Mouse (Mus musculus) neutrophil, adult 5-6 weeks (primary cell): ENCODE results near the gene Sbp. TPM values are rescaled to one million over a fixed set of nuclear protein-coding genes. Genes with fewer than 3 reads are reported as not detected.
A peak's percentile ranks its signal among the peaks of the same experiment; 100 is the strongest.
"Not testable (repeated sequence)": the region's sequence is repeated elsewhere in the genome, so short reads cannot be mapped to it uniquely, and the experiment has no call there.

Experiments
- ATAC-seq: fragments of 151-379, 151-347 bp; 2 replicates; pipeline ENCODE4 v1.8.0; 2017; ENCODE audit warnings: mild to moderate bottlenecking, moderate TSS enrichment; ENCODE audit not compliant: insufficient number of reproducible peaks, poor library complexity, low FRiP score, severe bottlenecking; ENCODE audit errors: extremely low read depth
- total RNA-seq: library from RNA; stranded (forward); fragments of 200-1000 nt; gene quantifications from 2 replicates; pipeline ENCODE4 v1.2.3, GENCODE M21; 2017

Gene Sbp
- not detected in 2 replicates for total RNA-seq

DNA sequence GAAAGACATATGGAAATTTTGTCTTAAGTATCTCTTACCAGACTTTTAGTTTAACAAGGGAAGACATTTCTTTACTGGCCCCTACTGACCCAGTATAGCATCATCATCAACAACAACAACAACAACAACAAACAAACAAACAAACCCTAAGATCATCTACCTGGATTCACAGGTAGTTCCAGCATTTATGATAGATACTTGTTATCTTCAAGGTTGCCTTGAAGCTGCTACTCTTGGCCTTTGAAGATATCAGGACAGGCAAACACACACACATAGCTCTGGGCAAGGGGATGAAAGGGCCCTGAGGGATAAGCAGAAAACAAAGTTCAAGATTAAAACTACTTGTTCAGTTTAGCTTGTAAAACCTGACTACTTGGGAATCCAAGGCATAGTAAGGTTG is at the start of gene Sbp:
Gene Sbp (plus strand): TSS at position 301 of the 400 bp plus-strand sequence.
- no peak for ATAC-seq

DNA sequence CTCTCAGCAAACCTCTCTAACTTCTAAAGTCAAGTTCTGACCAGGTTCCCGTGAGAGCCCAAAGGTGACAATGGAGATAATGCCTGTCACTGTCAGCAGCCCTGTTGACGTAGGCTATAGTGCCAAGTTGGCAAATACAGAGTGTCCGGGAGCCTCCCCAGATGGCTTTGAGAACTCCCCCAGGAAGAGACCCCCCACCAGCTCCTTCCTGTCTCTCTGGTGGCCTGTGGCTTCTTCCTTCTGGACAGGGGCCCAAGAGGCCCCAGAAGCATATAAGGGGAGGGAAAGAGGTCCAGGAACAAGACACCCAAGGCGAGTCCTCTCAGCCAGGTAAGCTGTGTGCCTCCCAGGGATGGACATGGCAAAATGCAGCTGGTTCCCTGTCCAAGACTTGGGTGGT is 24.3 kb upstream of the Sbp start, which contains the start of gene Dcpp3:
Gene Dcpp3 (plus strand): TSS at position 301 of the 400 bp plus-strand sequence.
- not testable (repeated sequence) for ATAC-seq

DNA sequence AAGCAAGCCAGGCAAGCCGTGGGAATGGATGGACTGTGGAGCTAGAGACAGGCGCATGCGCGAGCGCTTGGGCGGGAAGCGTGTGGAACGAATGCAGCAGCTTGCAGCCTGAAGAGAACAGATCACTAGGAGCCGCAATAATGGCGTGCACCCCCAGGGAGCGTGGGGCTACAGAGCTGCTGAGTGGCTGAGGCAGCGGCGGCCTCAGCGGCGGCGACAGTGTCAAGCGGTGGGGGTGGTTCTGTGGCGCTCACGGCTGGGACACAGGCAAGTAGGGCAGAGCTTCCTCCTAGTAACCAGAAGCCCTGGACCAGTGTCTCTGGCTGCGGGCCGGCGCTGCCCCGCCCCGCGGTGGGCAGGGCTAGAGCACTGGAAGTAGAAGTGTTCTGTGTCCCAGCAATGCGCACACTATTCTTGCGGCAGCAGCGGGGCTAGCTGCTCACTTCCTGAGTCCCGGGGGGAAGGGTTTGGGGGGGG is 16.9 kb upstream of the Sbp start:
- ATAC-seq: peak; percentile 84

DNA sequence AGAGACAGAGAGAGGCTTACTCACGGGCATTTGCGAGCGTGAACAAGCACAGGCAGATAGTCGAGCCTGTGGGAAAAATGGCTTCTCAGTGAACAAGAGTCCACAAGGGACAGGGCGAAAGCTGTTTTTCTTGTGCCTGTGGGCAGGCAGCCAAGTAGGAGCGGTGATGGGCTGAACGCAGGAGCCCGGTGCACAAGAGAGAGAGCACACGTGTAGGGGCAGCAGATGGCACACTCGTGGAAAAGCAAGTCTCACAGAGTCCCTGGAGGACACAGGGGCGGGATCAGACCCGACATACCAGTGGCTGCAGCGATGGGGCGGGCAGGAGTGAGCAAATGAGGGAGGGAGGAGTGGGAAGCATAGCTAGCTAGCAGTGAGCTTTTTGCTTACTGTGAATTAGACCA is 16.4 kb upstream of the Sbp start:
- ATAC-seq: no peak

DNA sequence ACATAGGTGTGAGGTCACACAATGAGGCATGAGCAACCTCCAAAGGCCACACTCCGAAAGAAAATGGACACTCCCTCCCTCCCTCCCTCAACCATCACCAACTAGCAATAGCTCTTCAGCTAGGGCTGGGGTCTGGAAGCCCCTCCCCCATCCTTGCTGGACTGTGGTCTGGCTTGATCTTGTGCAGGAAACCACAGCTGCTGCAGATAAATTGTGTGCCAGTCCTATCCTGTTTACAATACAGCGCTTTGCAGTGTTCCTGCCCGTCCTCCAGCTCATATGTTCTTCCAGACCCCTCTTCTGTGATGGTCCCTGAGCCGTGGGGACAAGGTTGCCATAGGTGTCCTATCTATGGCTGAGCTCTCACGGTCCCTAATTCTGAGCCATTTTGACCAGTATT is 10.3 kb upstream of the Sbp start:
- ATAC-seq: no peak

DNA sequence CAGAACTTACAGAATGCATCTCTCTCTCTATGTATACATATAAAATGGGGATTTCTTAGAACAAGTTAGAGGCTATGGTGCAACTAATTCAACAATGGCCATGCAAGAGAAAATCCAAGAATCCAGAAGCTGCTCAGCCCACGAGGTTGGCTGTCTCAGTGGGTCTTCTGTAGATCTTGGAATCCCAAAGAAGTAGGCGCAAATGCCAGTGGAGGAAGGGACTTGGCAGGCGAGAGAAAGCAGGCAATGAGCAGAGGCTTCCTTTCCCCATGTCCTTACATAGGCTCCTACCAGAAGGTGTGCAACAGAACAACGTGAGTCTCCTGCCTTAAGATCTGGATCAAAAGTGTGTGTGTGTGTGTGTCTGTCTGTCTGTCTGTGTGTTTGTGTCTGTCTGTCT is 6.0 kb downstream of the Sbp start:
- not testable (repeated sequence) for ATAC-seq

DNA sequence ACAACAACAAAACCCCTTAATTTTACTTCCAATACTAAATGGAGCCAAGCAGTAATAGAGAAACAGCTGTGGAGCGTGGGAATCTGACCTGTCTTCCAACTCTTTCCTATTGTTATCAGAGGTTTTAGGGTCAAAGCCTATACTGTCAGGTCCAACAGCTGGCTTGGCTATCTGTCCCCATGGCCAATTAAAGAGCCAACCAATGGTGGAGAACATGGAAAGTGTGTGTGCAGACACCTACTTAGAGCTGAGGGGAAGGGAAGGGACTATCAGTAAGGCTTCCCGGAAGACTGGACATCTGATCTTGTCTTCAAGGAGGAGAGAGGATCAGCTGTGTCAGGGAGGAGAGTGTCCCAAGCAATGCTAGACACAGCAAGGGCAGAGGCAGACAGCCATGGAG is 7.6 kb downstream of the Sbp start:
- ATAC-seq: no peak

DNA sequence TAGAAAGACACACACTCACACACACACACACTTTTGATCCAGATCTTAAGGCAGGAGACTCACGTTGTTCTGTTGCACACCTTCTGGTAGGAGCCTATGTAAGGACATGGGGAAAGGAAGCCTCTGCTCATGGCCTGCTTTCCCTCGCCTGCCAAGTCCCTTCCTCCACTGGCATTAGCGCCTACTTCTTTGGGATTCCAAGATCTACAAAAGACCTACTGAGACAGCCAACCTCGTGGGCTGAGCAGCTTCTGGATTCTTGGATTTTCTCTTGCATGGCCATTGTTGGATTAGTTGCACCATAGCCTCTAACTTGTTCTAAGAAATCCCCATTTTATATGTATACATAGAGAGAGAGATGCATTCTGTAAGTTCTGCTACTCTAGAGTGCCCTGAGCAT is 9.4 kb downstream of the Sbp start:
- not testable (repeated sequence) for ATAC-seq

DNA sequence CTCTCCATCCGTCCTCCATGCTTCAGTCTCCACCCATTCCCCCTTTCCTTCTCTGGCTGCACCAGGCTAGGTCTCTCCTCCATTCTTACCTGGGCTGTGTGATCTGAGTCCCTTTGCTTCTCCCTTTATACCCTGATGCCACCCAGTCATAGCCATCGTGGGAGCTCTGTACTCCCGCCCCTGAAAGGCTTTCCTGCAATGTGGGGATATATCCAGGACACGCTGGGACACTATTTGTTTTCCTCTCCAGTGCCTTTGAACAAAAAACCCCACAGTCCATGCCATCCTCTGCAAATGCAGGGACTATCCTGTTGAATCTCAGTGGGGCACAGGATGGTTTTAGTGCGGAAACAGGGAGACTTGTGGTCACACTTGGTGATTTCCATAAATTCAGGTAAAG is 13.7 kb downstream of the Sbp start, which contains the start of gene Sbpl:
Gene Sbpl (minus strand): TSS at position 101 of the 400 bp plus-strand sequence.
- ATAC-seq: no peak

DNA sequence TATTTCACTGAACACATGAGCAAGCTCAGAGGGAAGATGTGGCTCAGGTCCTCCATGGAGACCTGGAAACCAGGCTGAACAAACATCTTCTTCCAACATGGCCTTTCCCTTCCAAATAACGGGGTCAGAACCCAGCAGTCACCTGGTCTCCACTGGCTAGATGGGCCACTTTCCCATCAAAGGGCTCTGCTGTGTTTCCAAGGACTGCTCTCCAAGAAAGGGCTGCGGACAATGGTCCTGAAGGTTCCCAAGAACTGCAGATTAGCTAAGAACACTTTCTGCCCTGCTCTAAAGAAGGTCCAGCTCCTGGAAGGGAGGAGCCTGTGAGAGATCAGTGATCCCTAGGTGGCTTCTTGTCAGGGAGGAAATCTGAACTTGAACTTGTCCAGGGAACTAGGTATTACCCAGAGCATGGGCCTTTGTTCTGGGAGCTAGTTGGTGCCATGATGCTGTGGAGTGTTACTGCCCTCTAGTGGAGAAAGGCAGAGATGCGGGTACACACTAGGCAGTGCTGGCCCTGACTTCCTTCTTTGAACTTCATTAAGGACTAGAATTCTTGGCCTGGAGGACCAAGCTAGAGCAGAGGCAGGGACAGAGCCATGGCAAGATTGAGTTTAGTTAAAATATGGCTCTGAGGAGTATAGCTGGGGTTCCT is 18.7 kb downstream of the Sbp start:
- peak; percentile 64 for ATAC-seq

DNA sequence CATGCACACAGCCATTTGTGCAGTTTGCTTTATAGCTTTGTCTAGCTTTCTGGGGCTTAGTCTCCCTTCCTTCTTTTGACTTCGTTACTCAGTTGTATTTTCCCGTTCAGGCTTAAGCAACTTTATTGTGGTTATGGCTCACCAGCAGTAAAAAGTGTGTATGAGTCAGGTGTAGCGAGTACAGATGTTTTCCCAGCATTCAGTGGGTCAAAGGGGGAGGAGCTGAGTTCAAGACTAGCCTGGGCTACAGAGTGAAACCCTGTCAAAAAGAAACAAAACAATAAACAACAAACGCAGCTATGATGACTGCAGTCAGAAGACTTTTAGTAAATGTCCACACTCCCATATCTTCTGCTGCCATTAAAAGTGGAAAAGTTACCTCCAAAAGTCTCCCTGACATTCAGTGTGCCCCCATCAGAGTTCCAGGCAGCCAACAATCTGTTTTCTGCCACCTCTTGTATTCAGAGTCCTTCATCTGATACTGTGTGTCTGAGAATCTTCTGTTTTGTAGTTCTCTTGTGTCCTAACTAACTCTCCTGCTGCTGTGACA is 20.2 kb downstream of the Sbp start:
- ATAC-seq: no peak

DNA sequence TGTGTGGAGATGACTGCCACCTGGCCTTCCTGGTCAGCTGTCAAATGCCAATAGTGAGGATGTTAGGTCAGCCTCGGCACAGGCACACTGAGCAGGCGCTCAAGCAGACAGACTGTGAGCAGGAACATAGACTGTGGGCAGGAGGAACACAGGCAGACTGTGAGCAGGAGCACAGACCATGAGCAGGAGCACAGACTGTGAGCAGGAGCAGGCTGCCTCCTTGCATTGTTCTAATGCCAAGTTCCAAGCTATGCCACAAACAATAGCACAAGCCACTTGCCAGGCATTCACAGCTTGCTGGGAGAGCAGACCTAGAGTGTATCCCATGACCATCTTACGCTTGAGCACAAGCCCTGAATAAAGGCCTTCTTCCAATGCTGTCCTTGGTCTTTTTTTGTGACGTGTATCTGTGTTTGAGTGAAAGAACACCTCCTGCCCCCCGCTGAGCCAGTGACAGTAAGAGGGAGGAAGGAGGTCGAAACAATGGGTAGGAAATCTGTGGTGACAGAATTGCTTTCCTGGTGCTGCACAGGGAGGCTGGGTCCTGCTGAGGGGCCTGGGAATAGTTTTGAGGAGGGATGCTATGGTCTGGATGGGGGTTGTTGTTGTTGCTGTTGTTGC is 24.4 kb downstream of the Sbp start:
- no peak for ATAC-seq

DNA sequence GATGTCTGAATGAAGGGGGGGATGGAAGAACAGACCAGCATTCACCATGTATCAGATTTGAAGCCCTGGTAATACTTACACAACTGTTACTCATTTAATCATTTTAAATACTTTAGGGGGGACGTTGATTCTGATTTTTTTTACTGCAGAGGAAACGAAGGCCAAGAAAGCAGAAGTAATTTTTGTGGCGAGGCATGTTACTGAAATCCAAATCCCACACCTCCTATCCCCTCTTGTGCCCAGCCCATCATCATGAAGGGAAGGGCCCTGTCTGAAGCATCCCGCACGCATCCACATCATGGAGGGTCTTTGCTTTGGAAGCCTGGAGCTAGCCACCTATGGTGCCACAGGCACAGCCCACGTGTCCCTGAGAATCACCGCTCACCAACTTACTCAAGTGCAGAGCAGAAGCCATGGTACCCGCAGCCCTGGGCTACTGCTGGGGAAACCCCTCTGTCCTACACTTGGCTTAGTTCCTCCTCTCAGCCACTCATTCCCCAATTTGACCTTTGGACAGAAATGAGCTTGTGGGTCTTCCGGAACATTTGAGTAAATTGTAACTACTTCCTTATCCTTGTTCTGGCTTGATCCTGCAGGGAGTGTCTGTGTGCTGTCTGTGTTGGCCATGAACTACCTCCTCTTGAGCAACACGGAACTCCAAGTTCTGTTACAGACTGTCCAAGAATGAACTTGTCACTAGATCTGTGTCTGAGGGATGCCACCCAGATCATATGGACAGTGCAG is 25.4 kb downstream of the Sbp start:
- peak; percentile 17; the same call in 1 of the 2 replicates for ATAC-seq

DNA sequence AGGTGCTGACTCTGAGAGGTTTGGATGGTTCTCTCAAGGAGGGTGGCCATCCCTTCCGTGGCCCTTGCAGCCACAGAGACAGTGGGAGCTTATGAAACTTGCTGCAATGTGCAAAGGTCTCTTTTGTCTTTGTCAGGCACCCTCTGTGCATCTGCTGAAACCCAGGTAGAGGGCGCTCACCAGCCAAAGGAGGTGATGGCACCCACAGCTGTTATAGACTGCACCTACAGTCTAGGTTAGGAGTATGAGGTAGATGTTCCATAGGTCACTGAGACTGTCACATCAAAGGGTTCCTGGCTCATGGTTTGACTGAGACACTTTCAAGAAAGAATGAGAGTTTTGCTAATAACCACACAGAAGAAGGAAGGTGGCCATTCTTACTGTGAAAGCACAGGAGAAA is 27.3 kb downstream of the Sbp start:
- no peak for ATAC-seq

DNA sequence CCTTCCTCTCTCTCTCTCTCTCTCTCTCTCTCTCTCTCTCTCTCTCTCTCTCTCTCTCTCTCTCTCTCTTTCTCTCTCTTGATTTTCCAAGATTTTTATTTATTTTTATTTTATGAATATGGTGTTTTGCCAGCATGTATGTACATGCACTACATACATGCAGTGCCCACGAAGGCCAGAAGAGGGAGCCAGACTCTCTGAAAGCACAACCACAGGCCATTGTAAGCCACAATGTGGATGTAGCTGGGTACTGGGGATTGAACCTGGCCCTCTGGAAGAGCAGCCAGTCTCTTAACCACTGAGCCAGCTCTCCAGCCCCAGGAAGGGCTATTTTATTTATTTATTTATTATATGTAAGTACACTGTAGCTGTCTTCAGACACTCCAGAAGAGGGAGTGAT is 27.8 kb downstream of the Sbp start:
- ATAC-seq: no peak

DNA sequence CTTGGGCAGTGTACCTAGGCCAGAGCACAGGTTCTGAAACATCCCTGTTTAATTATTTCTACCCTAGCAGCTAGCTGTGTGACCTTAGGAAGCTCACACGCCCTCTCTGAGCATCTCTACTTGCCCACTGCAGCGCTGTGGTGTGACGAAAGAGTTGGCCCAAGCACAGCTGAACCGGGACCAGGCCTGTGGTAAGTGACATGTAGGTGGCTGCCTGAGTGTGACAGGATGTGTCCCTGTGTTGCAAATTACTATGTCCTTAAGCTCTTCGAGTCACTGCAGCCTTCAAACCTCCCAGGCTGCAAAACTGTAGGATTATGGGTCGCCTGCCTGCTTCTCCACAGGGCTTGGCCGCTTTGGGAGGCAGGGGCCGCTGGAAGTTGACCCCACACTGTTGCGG is 29.8 kb downstream of the Sbp start:
- no peak for ATAC-seq

DNA sequence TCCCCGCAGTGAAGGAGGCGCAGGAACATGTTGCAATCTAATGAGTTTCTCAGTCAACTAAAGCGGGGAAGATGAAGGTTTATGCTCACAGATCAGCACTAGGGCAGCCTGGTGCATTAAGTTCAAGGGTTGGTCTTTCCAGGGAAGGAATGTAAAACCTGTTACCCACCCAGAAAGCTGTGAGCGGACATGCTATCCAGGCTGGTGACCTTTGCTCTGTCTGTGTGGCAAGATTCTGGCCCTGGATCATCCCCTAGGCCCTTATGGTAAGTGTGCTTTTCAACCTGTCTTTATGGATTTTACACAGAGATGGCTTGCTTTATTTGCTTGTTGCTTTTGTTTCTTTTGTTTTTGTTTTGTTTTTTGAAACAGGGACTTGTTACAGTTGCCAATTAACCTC is 35.2 kb downstream of the Sbp start:
- no peak for ATAC-seq

DNA sequence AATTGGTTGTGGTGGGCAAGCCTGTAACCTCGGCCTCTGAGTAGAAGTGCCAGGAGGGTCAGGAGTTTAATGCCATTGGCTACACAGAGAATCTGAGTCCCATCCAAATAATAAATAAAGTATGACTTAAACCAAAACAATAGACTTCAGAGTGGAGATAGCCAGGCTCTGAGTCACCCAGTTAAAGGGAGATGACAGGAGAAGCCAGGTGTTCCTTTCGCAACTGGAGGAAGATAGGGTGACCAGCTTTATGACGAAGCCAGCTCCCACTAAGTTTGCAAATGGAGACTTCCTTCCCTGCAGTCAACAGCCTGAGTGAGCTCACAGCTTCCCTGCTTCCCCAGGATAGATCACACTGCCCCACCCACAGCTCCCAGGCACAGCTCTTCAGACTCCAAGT is 38.0 kb downstream of the Sbp start:
- ATAC-seq: no peak

DNA sequence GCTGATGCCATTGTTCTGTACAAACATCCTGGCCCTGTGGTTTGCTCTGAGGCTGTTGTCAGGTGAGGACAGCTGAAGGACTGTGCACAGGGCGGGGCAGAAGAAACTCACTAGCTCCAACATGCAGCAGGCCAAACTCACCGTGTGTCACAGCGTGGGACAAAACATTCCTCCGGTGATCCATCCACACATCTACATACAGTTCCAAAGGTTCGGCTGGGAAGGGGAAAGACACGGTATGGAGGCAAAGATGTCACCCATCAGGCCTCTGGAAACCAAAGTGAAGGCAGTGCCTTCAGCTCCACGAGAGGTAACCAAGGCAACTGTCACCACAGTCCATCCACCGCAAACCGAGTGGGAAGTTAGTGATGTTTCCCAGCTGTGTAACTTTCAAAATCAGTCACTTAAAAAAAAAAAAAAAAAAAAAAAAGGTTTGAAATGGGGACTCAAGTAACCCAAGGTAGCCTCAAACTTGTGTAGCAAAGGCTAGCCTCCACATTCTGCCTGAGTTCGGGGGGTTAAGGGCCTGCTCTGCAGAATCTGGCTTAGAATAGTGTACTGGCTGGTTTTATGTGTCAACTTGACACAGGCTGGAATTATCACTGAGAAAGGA is 38.9 kb downstream of the Sbp start, which contains the start of gene Prss30:
Gene Prss30 (minus strand): TSS at position 270 of the 613 bp plus-strand sequence.
- no peak for ATAC-seq
